Mouse (Mus musculus): Measurements from ENCODE around the gene Tmem87a. TPM values are rescaled to one million over a fixed set of nuclear protein-coding genes. Genes with fewer than 3 reads are reported as not detected.

Gene Tmem87a
- polyA plus RNA-seq, 1 experiment from 2014 or later, result 10.4 TPM

- Histone ChIP-seq H3K27ac (replicated peaks; ENCODE audit: low read depth, low read length) (no peak overlapping the region), H3K9ac (replicated peaks; ENCODE audit: low read length) (no peak overlapping the region), H3K4me1 (ENCODE audit: control insufficient read depth, insufficient read depth, low read length) (no peaks in the 10 kb centered on the region), H3K4me2 (ENCODE audit: low read depth, low read length) (no peak overlapping the region), H3K9me3 (replicated peaks; ENCODE audit: control insufficient read depth, low read length) (no peaks in the 10 kb centered on the region), H3K36me3 (replicated peaks; ENCODE audit: control insufficient read depth, insufficient read depth, low read depth, low read length) (no peaks in the 10 kb centered on the region; the same call in 1 of the 2 replicates), H3K4me3 (ENCODE audit: low read depth, low read length) (no peak overlapping the region), H3K27me3 (ENCODE audit: control insufficient read depth, insufficient read depth, low read length) (no peaks in the 10 kb centered on the region)
- DNase-seq (ENCODE audit: low spot score), result no peak
- ATAC-seq (replicated peaks; ENCODE audit: insufficient number of reproducible peaks, low FRiP score, low TSS enrichment, low read depth), result no peak
- WGBS, result 85% methylated on average over 3 of the region's 3 CpGs
These were observed 14.5 kb downstream of the Tmem87a start for GRCm38 (mm10) chr2:120389376-120389775.

DNA sequence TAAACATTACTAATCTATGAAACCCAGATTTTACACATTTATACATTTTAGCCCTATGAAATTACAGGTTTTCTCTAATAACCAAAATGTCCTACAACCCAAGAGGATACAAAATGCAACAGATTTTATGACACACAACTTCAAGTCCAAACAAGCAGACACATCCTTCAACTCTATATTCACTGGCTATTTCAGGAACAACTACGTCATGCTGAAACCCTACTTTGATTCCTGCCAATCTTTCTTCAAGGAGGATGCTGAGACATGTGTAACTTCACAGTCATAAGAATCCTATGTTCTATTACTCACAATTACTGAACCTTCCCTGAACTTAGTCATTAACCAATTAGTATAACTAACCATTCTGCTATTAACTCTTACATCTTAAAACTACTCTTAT is 16.6 kb downstream of the Tmem87a start:
- no peaks in the 10 kb centered on the region for H3K9me3 ChIP-seq (replicated peaks; ENCODE audit: control insufficient read depth, low read length)
- H3K4me2 ChIP-seq (ENCODE audit: low read depth, low read length), result no peak overlapping the region
- no peak overlapping the region for H3K9ac ChIP-seq (replicated peaks; ENCODE audit: low read length)
- ATAC-seq (replicated peaks; ENCODE audit: insufficient number of reproducible peaks, low FRiP score, low TSS enrichment, low read depth), result no peak
- H3K4me1 ChIP-seq (ENCODE audit: control insufficient read depth, insufficient read depth, low read length), result no peaks in the 10 kb centered on the region
- no peak for DNase-seq (ENCODE audit: low spot score)
- 100% methylated on average over 1 of the region's 1 CpGs for WGBS
- H3K4me3 ChIP-seq (ENCODE audit: low read depth, low read length), result no peak overlapping the region
- H3K27me3 ChIP-seq (ENCODE audit: control insufficient read depth, insufficient read depth, low read length), result no peaks in the 10 kb centered on the region
- peaks cover 3% of the 10 kb centered on the region for H3K36me3 ChIP-seq (replicated peaks; ENCODE audit: control insufficient read depth, insufficient read depth, low read depth, low read length)
- H3K27ac ChIP-seq (replicated peaks; ENCODE audit: low read depth, low read length), result no peak overlapping the region

DNA sequence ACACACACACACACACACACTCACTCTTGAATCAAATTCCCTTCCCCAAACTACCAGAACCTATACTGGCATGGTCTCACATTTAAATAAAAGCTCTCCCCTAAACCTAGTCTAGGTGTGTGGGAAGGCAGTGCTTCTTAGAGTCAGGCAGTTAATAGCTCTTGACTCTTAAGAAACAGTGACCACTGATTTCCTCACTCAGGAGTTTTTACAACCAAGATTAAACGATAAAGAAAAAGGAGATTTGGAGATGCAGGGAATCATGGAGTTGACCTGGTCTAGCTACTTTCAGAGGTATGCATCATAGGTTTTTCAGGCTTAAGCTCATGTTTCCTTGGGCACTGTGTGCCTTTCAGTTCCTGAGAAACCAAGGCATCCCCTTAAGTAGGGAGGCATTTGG is 17.6 kb downstream of the Tmem87a start:
- no peak overlapping the region for H3K27ac ChIP-seq (replicated peaks; ENCODE audit: low read depth, low read length)
- no peaks in the 10 kb centered on the region for H3K4me1 ChIP-seq (ENCODE audit: control insufficient read depth, insufficient read depth, low read length)
- 97% methylated on average over 1 of the region's 1 CpGs for WGBS
- ATAC-seq (replicated peaks; ENCODE audit: insufficient number of reproducible peaks, low FRiP score, low TSS enrichment, low read depth) (no peak), DNase-seq (ENCODE audit: low spot score) (no peak)
- peaks cover 3% of the 10 kb centered on the region for H3K36me3 ChIP-seq (replicated peaks; ENCODE audit: control insufficient read depth, insufficient read depth, low read depth, low read length)
- H3K4me2 ChIP-seq (ENCODE audit: low read depth, low read length), result no peak overlapping the region
- no peak overlapping the region for H3K4me3 ChIP-seq (ENCODE audit: low read depth, low read length)
- H3K9me3 ChIP-seq (replicated peaks; ENCODE audit: control insufficient read depth, low read length), result no peaks in the 10 kb centered on the region
- no peak overlapping the region for H3K9ac ChIP-seq (replicated peaks; ENCODE audit: low read length)
- H3K27me3 ChIP-seq (ENCODE audit: control insufficient read depth, insufficient read depth, low read length), result no peaks in the 10 kb centered on the region

DNA sequence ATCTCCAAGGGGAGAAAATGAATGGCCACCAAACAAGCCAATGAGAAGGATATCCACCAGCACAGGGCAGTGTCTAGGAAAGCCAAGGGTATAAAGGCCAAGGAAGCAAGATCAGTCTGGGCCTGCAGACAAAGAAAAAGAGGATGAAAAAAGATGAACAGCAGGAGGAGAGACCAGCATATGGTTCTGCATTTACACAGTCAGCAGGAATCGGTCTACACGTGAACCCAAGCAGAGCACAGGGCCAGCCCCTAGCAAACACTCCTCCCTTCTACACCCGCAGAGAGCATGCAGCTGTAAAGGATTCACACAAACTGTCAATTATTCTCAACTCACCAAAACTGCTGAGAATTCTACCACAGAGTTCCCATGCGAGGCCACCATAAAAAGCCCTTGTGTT is 30.1 kb downstream of the Tmem87a start:
- whole genome bisulfite sequencing, result 79% methylated on average over 4 of the region's 4 CpGs
- peaks cover 3% of the 10 kb centered on the region for H3K36me3 ChIP-seq (replicated peaks; ENCODE audit: control insufficient read depth, insufficient read depth, low read depth, low read length)
- no peak for DNase-seq (ENCODE audit: low spot score)

GRCm38 (mm10) chr2:120367416-120368207 is 36.3 kb downstream of the Tmem87a start:
- Histone ChIP-seq H3K9ac (replicated peaks; ENCODE audit: low read length) (no peak overlapping the region), H3K36me3 (replicated peaks; ENCODE audit: control insufficient read depth, insufficient read depth, low read depth, low read length) (no peaks in the 10 kb centered on the region; the same call in 1 of the 2 replicates)
- 92% methylated on average over 4 of the region's 4 CpGs for WGBS

More for the DNA sequence above, 30.1 kb downstream of the Tmem87a start:
- no peaks in the 10 kb centered on the region for H3K9me3 ChIP-seq (replicated peaks; ENCODE audit: control insufficient read depth, low read length)
- H3K4me1 ChIP-seq (ENCODE audit: control insufficient read depth, insufficient read depth, low read length), result no peaks in the 10 kb centered on the region
- no peak overlapping the region for H3K4me3 ChIP-seq (ENCODE audit: low read depth, low read length)
- H3K27ac ChIP-seq (replicated peaks; ENCODE audit: low read depth, low read length), result no peak overlapping the region
- no peak for ATAC-seq (replicated peaks; ENCODE audit: insufficient number of reproducible peaks, low FRiP score, low TSS enrichment, low read depth)
- H3K4me2 ChIP-seq (ENCODE audit: low read depth, low read length), result no peak overlapping the region
- H3K27me3 ChIP-seq (ENCODE audit: control insufficient read depth, insufficient read depth, low read length), result no peaks in the 10 kb centered on the region
- no peak overlapping the region for H3K9ac ChIP-seq (replicated peaks; ENCODE audit: low read length)

GRCm38 (mm10) chr2:120366501-120366900 is 37.4 kb downstream of the Tmem87a start:
- Histone ChIP-seq H3K4me3 (ENCODE audit: low read depth, low read length) (no peak overlapping the region), H3K9ac (replicated peaks; ENCODE audit: low read length) (no peak overlapping the region), H3K4me1 (ENCODE audit: control insufficient read depth, insufficient read depth, low read length) (no peaks in the 10 kb centered on the region), H3K9me3 (replicated peaks; ENCODE audit: control insufficient read depth, low read length) (no peaks in the 10 kb centered on the region), H3K4me2 (ENCODE audit: low read depth, low read length) (no peak overlapping the region), H3K27ac (replicated peaks; ENCODE audit: low read depth, low read length) (no peak overlapping the region), H3K36me3 (replicated peaks; ENCODE audit: control insufficient read depth, insufficient read depth, low read depth, low read length) (no peaks in the 10 kb centered on the region; the same call in 1 of the 2 replicates), H3K27me3 (ENCODE audit: control insufficient read depth, insufficient read depth, low read length) (no peaks in the 10 kb centered on the region)
- ATAC-seq (replicated peaks; ENCODE audit: insufficient number of reproducible peaks, low FRiP score, low TSS enrichment, low read depth) (no peak), DNase-seq (ENCODE audit: low spot score) (no peak)
- 86% methylated on average over 3 of the region's 3 CpGs for WGBS

More at GRCm38 (mm10) chr2:120367416-120368207, 36.3 kb downstream of the Tmem87a start:
- Histone ChIP-seq H3K27ac (replicated peaks; ENCODE audit: low read depth, low read length) (no peak overlapping the region), H3K4me1 (ENCODE audit: control insufficient read depth, insufficient read depth, low read length) (no peaks in the 10 kb centered on the region), H3K27me3 (ENCODE audit: control insufficient read depth, insufficient read depth, low read length) (no peaks in the 10 kb centered on the region), H3K4me2 (ENCODE audit: low read depth, low read length) (no peak overlapping the region), H3K4me3 (ENCODE audit: low read depth, low read length) (no peak overlapping the region), H3K9me3 (replicated peaks; ENCODE audit: control insufficient read depth, low read length) (no peaks in the 10 kb centered on the region)
- DNase-seq (ENCODE audit: low spot score), result no peak
- no peak for ATAC-seq (replicated peaks; ENCODE audit: insufficient number of reproducible peaks, low FRiP score, low TSS enrichment, low read depth)

GRCm38 (mm10) chr2:120360425-120360824 is 43.5 kb downstream of the Tmem87a start:
- no peak for ATAC-seq (replicated peaks; ENCODE audit: insufficient number of reproducible peaks, low FRiP score, low TSS enrichment, low read depth)
- DNase-seq (ENCODE audit: low spot score), result no peak
- Histone ChIP-seq H3K4me3 (ENCODE audit: low read depth, low read length) (no peak overlapping the region), H3K9ac (replicated peaks; ENCODE audit: low read length) (no peak overlapping the region), H3K4me2 (ENCODE audit: low read depth, low read length) (no peak overlapping the region), H3K4me1 (ENCODE audit: control insufficient read depth, insufficient read depth, low read length) (no peaks in the 10 kb centered on the region), H3K27ac (replicated peaks; ENCODE audit: low read depth, low read length) (no peak overlapping the region), H3K27me3 (ENCODE audit: control insufficient read depth, insufficient read depth, low read length) (no peaks in the 10 kb centered on the region), H3K36me3 (replicated peaks; ENCODE audit: control insufficient read depth, insufficient read depth, low read depth, low read length) (no peaks in the 10 kb centered on the region; the same call in 1 of the 2 replicates), H3K9me3 (replicated peaks; ENCODE audit: control insufficient read depth, low read length) (no peaks in the 10 kb centered on the region)
- 83% methylated on average over 1 of the region's 1 CpGs for WGBS

Measured in embryonic facial prominence, embryonic 11.5 days (tissue).